Mouse (Mus musculus) midbrain, postnatal 0 days (tissue): ENCODE measurements at regions not wholly inside any gene's neighbourhood (a gene's known extent, or its start where the extent isn't known, plus 50 kb on each side); places are given as distances from the start of the nearest gene placed in this dataset.

Experiments
- ATAC-seq: fragments of 200-750 bp; cut with Nextera tagmentation; 2 replicates; pipeline ENCODE4 v1.8.0; 2017; ENCODE audit warnings: moderate number of reproducible peaks, mild to moderate bottlenecking, moderate TSS enrichment, moderate library complexity; ENCODE audit not compliant: low FRiP score
- DNase-seq: peaks from one replicate; pipeline ENCODE4 v3.0.0-alpha.2; 2015; ENCODE audit warnings: low spot score
- H3K27ac ChIP-seq: fragments of 300-500 bp; sonication (generic); 2 replicates; pipeline ENCODE4 v1.5.1; 2014; ENCODE audit warnings: low read depth, mild to moderate bottlenecking, low read length, mixed read lengths
- H3K27me3 ChIP-seq: fragments of 300-500 bp; sonication (generic); 2 replicates; pipeline ENCODE4 v1.6.1; 2014; ENCODE audit warnings: low read length, control low read depth, mixed read lengths; ENCODE audit not compliant: insufficient read depth
- H3K36me3 ChIP-seq: fragments of 300-500 bp; sonication (generic); 2 replicates; pipeline ENCODE4 v1.6.1; 2014; ENCODE audit warnings: low read length, control low read depth, mixed read lengths; ENCODE audit not compliant: insufficient read depth
- H3K4me1 ChIP-seq: fragments of 300-500 bp; sonication (generic); 2 replicates; pipeline ENCODE4 v1.6.1; 2014; ENCODE audit warnings: mild to moderate bottlenecking, control low read depth, antibody characterized with exemption, low read length, mixed read lengths; ENCODE audit not compliant: insufficient read depth
- H3K4me2 ChIP-seq: fragments of 300-500 bp; sonication (generic); 2 replicates; pipeline ENCODE4 v1.6.1; 2014; ENCODE audit warnings: low read depth, mild to moderate bottlenecking, low read length, mixed read lengths; ENCODE audit not compliant: poor library complexity, severe bottlenecking
- H3K4me3 ChIP-seq: fragments of 300-500 bp; sonication (generic); 2 replicates; pipeline ENCODE4 v1.5.1; 2014; ENCODE audit warnings: low read depth, mild to moderate bottlenecking, low read length, moderate library complexity
- H3K9ac ChIP-seq: fragments of 300-500 bp; sonication (generic); replicated peaks from 2 replicates; pipeline ENCODE4 v1.6.1; 2014; ENCODE audit warnings: mild to moderate bottlenecking, low read length, moderate library complexity, mixed read lengths; ENCODE audit not compliant: poor library complexity, severe bottlenecking
- H3K9me3 ChIP-seq: fragments of 300-500 bp; sonication (generic); 2 replicates; pipeline ENCODE4 v1.6.1; 2016; ENCODE audit warnings: low read length, control low read depth
- CTCF ChIP-seq: IDR thresholded peaks from 2 replicates; pipeline ENCODE4 v1.5.1; 2016; ENCODE audit warnings: antibody characterized with exemption, mild to moderate bottlenecking
- WGBS: fragments of 180-500 bp; shearing (Covaris S2); extraction: QIAGEN DNeasy Blood & Tissue Kit; methylation state at CpG from one replicate; pipeline ENCODE4 v1.1.7; 2014; 5-methylcytosine and 5-hydroxymethylcytosine counted together

DNA sequence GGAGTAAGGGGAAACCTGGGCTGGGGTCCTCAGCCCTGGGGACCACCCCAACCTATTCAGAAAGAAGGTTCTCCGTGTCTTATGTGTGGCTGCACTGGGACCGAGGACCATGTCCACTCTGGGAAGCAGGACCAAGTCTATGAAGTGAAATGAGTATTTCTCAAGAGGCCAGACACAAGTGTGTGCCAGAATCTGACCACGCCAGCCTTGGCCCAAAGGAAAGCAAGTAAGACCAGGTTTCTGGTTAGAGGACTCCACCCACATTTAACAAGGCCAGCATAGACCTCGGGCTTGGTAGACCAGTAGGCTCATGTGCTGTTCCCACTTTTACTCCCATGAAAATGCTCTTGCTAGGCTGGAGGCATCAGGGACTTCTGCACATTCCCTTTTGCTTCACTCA is 327.1 kb downstream of the Sox9 start:
- peaks cover 6% of the 10 kb centered on the region for H3K4me1 ChIP-seq
- no peak overlapping the region for H3K27ac ChIP-seq
- no peaks in the 10 kb centered on the region for H3K27me3 ChIP-seq
- ATAC-seq (no peak), DNase-seq (no peak)
- H3K36me3 ChIP-seq = no peaks in the 10 kb centered on the region
- TF ChIP-seq CTCF = no peak
- no peak overlapping the region for H3K4me3 ChIP-seq
- H3K9ac ChIP-seq = no peak overlapping the region
- H3K9me3 ChIP-seq = no peaks in the 10 kb centered on the region
- no peak overlapping the region for H3K4me2 ChIP-seq
- 94% methylated on average over 4 of the region's 4 CpGs for WGBS

- DNase-seq (no peak), ATAC-seq (no peak)
- Histone ChIP-seq H3K4me3 (no peak overlapping the region), H3K27ac (no peak overlapping the region), H3K9ac (no peak overlapping the region), H3K9me3 (no peaks in the 10 kb centered on the region), H3K27me3 (no peaks in the 10 kb centered on the region), H3K4me2 (no peak overlapping the region), H3K4me1 (no peaks in the 10 kb centered on the region; the same call in 1 of the 2 replicates), H3K36me3 (no peaks in the 10 kb centered on the region)
- 79% methylated on average over 6 of the region's 6 CpGs for WGBS
- TF ChIP-seq CTCF = no peak
These were observed 331.3 kb downstream of the Sox9 start for GRCm38 (mm10) chr11:113113220-113113817.

GRCm38 (mm10) chr11:113117179-113117898 is 335.3 kb downstream of the Sox9 start:
- no peak overlapping the region for H3K27ac ChIP-seq
- DNase-seq (no peak), ATAC-seq (no peak)
- no peaks in the 10 kb centered on the region for H3K27me3 ChIP-seq
- H3K9ac ChIP-seq = no peak overlapping the region
- peaks cover 7% of the 10 kb centered on the region for H3K4me1 ChIP-seq
- H3K9me3 ChIP-seq = no peaks in the 10 kb centered on the region
- no peak overlapping the region for H3K4me3 ChIP-seq
- H3K4me2 ChIP-seq = no peak overlapping the region
- WGBS = 82% methylated on average over 9 of the region's 9 CpGs
- TF ChIP-seq CTCF = no peak
- no peaks in the 10 kb centered on the region for H3K36me3 ChIP-seq

GRCm38 (mm10) chr11:113120570-113120969 is 338.5 kb downstream of the Sox9 start:
- Histone ChIP-seq H3K9ac (no peak overlapping the region), H3K27ac (no peak overlapping the region), H3K4me2 (no peak overlapping the region), H3K36me3 (no peaks in the 10 kb centered on the region), H3K4me1 (peaks cover 7% of the 10 kb centered on the region), H3K27me3 (no peaks in the 10 kb centered on the region), H3K4me3 (no peak overlapping the region), H3K9me3 (no peaks in the 10 kb centered on the region)
- WGBS = 40% methylated on average over 6 of the region's 6 CpGs
- no peak for ATAC-seq
- TF ChIP-seq CTCF = no peak
- no peak for DNase-seq

DNA sequence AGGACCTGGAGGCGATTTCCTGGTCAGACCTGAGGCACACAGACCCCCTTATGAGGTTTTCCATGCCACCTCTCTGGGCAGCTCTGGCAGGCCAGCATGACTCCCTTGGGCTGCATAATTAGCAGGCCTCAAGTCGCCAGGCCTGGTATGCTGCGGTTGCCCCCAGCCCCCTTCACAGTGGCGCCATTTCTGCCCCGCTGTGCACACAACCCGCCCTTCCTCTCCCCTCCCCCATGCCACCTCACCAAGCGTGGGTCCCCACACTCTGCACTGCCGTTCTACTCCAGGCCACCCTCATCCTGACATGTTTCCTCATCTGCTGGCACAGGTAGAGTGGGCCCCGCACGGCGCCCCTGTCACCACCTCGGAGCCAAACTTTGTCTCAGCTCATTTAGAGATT is 339.3 kb downstream of the Sox9 start:
- 42% methylated on average over 12 of the region's 12 CpGs for WGBS
- Histone ChIP-seq H3K9me3 (no peaks in the 10 kb centered on the region), H3K4me1 (peaks cover 7% of the 10 kb centered on the region), H3K4me2 (no peak overlapping the region), H3K36me3 (no peaks in the 10 kb centered on the region), H3K9ac (no peak overlapping the region), H3K4me3 (no peak overlapping the region), H3K27me3 (no peaks in the 10 kb centered on the region), H3K27ac (no peak overlapping the region)
- ATAC-seq (no peak), DNase-seq (no peak)
- no peak for TF ChIP-seq CTCF

DNA sequence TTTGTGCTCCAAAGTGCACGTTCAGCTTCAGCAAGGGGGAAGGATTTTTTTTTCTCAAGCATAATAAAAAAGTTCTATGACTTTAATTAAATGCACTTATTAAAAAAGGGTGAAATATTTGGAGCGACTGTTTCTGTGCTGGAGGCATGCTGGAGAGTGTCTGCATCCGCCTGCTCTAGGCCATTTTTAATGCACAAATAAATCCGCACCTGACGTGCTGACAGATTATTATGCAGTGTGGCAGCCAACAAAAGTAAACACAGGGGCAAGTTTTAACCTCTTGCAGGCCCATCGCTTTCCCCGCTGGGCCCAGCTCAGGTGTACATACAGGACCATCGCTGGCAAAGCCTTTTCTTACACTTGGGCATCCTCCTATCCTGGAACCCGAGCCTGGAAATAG is 340.1 kb downstream of the Sox9 start:
- Histone ChIP-seq H3K4me2 (no peak overlapping the region), H3K27ac (no peak overlapping the region), H3K9me3 (no peaks in the 10 kb centered on the region), H3K9ac (no peak overlapping the region), H3K27me3 (no peaks in the 10 kb centered on the region), H3K4me3 (no peak overlapping the region), H3K4me1 (peaks cover 7% of the 10 kb centered on the region), H3K36me3 (no peaks in the 10 kb centered on the region)
- no peak for DNase-seq
- no peak for ATAC-seq
- WGBS = 47% methylated on average over 9 of the region's 9 CpGs
- TF ChIP-seq CTCF = no peak
